Mouse (Mus musculus) bone marrow, adult 2 months (tissue): ENCODE measurements around the gene Htr7.

Experiments used
- CTCF ChIP-seq: fragments of 200-500 bp; IDR thresholded peaks from 2 replicates; pipeline ENCODE4 v1.5.1; 2011; ENCODE audit warnings: low read length, control low read depth; ENCODE audit not compliant: control insufficient read depth, insufficient read depth
- POLR2A ChIP-seq: fragments of 200-500 bp; IDR thresholded peaks from 2 replicates; pipeline ENCODE4 v1.6.1; 2011; ENCODE audit warnings: low read depth, mild to moderate bottlenecking, control low read depth, low read length, borderline replicate concordance; ENCODE audit not compliant: control insufficient read depth

DNA sequence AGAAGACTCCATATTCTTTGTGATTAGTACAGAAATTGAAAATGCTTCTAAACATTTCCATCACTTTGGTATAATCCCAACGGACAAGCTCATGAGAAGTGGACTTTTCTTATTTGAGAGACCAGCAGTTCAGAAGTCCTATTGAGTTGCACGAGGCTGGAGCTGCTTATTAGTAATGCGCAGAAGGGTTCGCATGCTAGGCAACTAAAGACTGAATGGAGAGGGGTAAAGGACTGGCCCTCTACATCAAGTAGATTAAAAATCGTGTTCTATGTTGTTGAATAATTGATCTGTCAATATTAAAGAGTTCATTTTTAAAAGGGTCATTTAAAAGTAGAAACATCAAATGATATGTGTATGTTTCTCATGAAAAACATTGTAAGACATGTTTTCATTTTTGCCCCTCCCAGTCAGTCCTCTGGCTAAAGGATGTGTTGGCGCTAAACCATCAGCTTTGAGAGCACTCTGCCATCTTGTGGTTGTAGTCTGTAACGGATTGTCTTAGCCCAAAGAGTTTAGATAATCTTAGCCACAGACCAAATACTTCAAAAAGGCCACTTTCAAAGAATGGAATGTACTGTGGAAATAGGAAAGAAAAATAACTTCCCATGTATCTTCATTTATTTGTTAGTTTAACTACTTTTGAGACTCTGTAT, 25.4 kb upstream of the Htr7 start:
- no peak for TF ChIP-seq POLR2A
- TF ChIP-seq CTCF: peak; percentile 58
